Mouse (Mus musculus) hindbrain, postnatal 0 days (tissue): ENCODE data around the gene Gm42674. TPM values are rescaled to one million over a fixed set of nuclear protein-coding genes. Genes with fewer than 3 reads are reported as not detected.

Source experiments
- ATAC-seq: fragments of 200-750 bp; cut with Nextera tagmentation; 2 replicates; pipeline ENCODE4 v1.8.0; 2017; ENCODE audit warnings: mild to moderate bottlenecking, moderate TSS enrichment, moderate library complexity
- DNase-seq: peaks from one replicate; pipeline ENCODE4 v3.0.0-alpha.2; 2015; ENCODE audit warnings: low spot score
- H3K27ac ChIP-seq: fragments of 300-500 bp; sonication (generic); 2 replicates; pipeline ENCODE4 v1.5.1; 2014; ENCODE audit warnings: mild to moderate bottlenecking
- H3K27me3 ChIP-seq: fragments of 300-500 bp; sonication (generic); 2 replicates; pipeline ENCODE4 v1.6.1; 2014; ENCODE audit warnings: low read length, mixed read lengths; ENCODE audit not compliant: insufficient read depth
- H3K36me3 ChIP-seq: fragments of 300-500 bp; sonication (generic); 2 replicates; pipeline ENCODE4 v1.6.1; 2014; ENCODE audit warnings: low read length, mixed read lengths; ENCODE audit not compliant: insufficient read depth
- H3K4me1 ChIP-seq: fragments of 300-500 bp; sonication (generic); 2 replicates; pipeline ENCODE4 v1.6.1; 2014; ENCODE audit warnings: antibody characterized with exemption, low read length, mixed read lengths; ENCODE audit not compliant: insufficient read depth
- H3K4me2 ChIP-seq: fragments of 300-500 bp; sonication (generic); 2 replicates; pipeline ENCODE4 v1.6.1; 2014; ENCODE audit warnings: low read depth, mild to moderate bottlenecking, low read length, moderate library complexity, mixed read lengths
- H3K4me3 ChIP-seq: fragments of 300-500 bp; sonication (generic); 2 replicates; pipeline ENCODE4 v1.5.1; 2014; ENCODE audit warnings: low read length
- H3K9ac ChIP-seq: fragments of 300-500 bp; sonication (generic); replicated peaks from 2 replicates; pipeline ENCODE4 v1.6.1; 2014; ENCODE audit warnings: mild to moderate bottlenecking, low read length, moderate library complexity, mixed read lengths
- H3K9me3 ChIP-seq: fragments of 300-500 bp; sonication (generic); 2 replicates; pipeline ENCODE4 v1.6.1; 2016; ENCODE audit warnings: low read length, mixed read lengths
- CTCF ChIP-seq: IDR thresholded peaks from 2 replicates; pipeline ENCODE4 v1.5.1; 2016; ENCODE audit warnings: antibody characterized with exemption, control low read depth, low read depth
- polyA plus RNA-seq: library from polyadenylated mRNA; unstranded; fragments of >200 nt; fragmentation: Nextera tagmentation; extraction: Ambion mirVana; gene quantifications from 2 replicates; pipeline ENCODE4 v1.2.1, GENCODE M21; 2015
- total RNA-seq: library from RNA; depleted of rRNA; stranded (reverse); fragments of >200 nt; gene quantifications from 2 replicates; pipeline ENCODE4 v1.2.3, GENCODE M21; 2014; rRNA removed

The Gm42674 gene
- total and polyA plus RNA-seq, 2 experiments from 2014 or later = not detected

GRCm38 (mm10) chr3:90653717-90654116 lies 52.0 kb downstream of the Gm42674 start, which contains the start of gene S100a7a:
TSS of gene S100a7a (plus strand) at chr3:90654017.
- Histone ChIP-seq H3K27me3 (no peaks in the 10 kb centered on the region), H3K4me3 (no peak within 1 kb of the TSS), H3K9ac (no peak within 1 kb of the TSS), H3K27ac (no peak within 1 kb of the TSS), H3K4me1 (no peaks in the 10 kb centered on the region), H3K9me3 (no peaks in the 10 kb centered on the region), H3K4me2 (no peak within 1 kb of the TSS), H3K36me3 (no peaks in the 10 kb centered on the region)
- no peak for ATAC-seq
- no peak for TF ChIP-seq CTCF
- DNase-seq = no peak

Other genes starting within 250 kb of the Gm42674 start
- 85.1 and 87.2 TPM in 2 replicates for gene Slc27a3, start 212.0 kb upstream of the Gm42674 start, total RNA-seq
- 28.3 and 30.3 TPM in 2 replicates for gene Slc27a3, start 212.0 kb upstream of the Gm42674 start, polyA plus RNA-seq
- 58.1 and 71.7 TPM in 2 replicates for gene Ints3, start 168.3 kb upstream of the Gm42674 start, total RNA-seq
- 19.9 and 20.4 TPM in 2 replicates for gene Ints3, start 168.3 kb upstream of the Gm42674 start, polyA plus RNA-seq
- 3.5 and 6.2 TPM in 2 replicates for gene Npr1, start 136.0 kb upstream of the Gm42674 start, total RNA-seq
- gene Npr1, start 136.0 kb upstream of the Gm42674 start, polyA plus RNA-seq = 2.8 TPM in 2 replicates
- gene Ilf2, start 125.8 kb upstream of the Gm42674 start, total RNA-seq = 111 and 119 TPM in 2 replicates
- 177 and 178 TPM in 2 replicates for gene Ilf2, start 125.8 kb upstream of the Gm42674 start, polyA plus RNA-seq
- gene Snapin, start 110.9 kb upstream of the Gm42674 start, total RNA-seq = 49.7 and 52.0 TPM in 2 replicates
- 102 and 106 TPM in 2 replicates for gene Snapin, start 110.9 kb upstream of the Gm42674 start, polyA plus RNA-seq
- 210 and 220 TPM in 2 replicates for gene Chtop, start 92.4 kb upstream of the Gm42674 start, total RNA-seq
- gene Chtop, start 92.4 kb upstream of the Gm42674 start, polyA plus RNA-seq = 162 and 165 TPM in 2 replicates
- 27.7 and 28.1 TPM in 2 replicates for gene S100a1, start 87.5 kb upstream of the Gm42674 start, total RNA-seq
- gene S100a1, start 87.5 kb upstream of the Gm42674 start, polyA plus RNA-seq = 88.9 and 93.6 TPM in 2 replicates
- 5.2 and 10.9 TPM in 2 replicates for gene S100a13, start 87.5 kb upstream of the Gm42674 start, total RNA-seq
- gene S100a13, start 87.5 kb upstream of the Gm42674 start, polyA plus RNA-seq = 37.9 and 41.4 TPM in 2 replicates
- not detected in 2 replicates for gene S100a14, start 75.0 kb upstream of the Gm42674 start, total RNA-seq
- 0.29 TPM in 1 of 2 replicates, not detected in the other for gene S100a14, start 75.0 kb upstream of the Gm42674 start, polyA plus RNA-seq
- 87.0 and 90.9 TPM in 2 replicates for gene S100a16, start 64.7 kb upstream of the Gm42674 start, total RNA-seq
- gene S100a16, start 64.7 kb upstream of the Gm42674 start, polyA plus RNA-seq = 103 and 115 TPM in 2 replicates
- gene S100a3, start 41.3 kb upstream of the Gm42674 start, total RNA-seq = 1.4 and 5.3 TPM in 2 replicates
- 1.9 and 2.1 TPM in 2 replicates for gene S100a3, start 41.3 kb upstream of the Gm42674 start, polyA plus RNA-seq
- gene S100a2, start 11.7 kb upstream of the Gm42674 start, total RNA-seq = not detected in 2 replicates
- gene S100a2, start 11.7 kb upstream of the Gm42674 start, polyA plus RNA-seq = not detected in 2 replicates
- gene S100a4, start 1.9 kb downstream of the Gm42674 start, total RNA-seq = 3.0 TPM in 1 of 2 replicates, not detected in the other
- 2.3 and 3.1 TPM in 2 replicates for gene S100a4, start 1.9 kb downstream of the Gm42674 start, polyA plus RNA-seq
- gene S100a5, start 6.6 kb downstream of the Gm42674 start, total RNA-seq = not detected in 2 replicates
- gene S100a5, start 6.6 kb downstream of the Gm42674 start, polyA plus RNA-seq = not detected in 2 replicates
- gene S100a6, start 11.0 kb downstream of the Gm42674 start, total RNA-seq = 4.4 and 12.9 TPM in 2 replicates
- gene S100a6, start 11.0 kb downstream of the Gm42674 start, polyA plus RNA-seq = 53.8 and 59.0 TPM in 2 replicates
- not detected in 2 replicates for gene S100a7a, start 52.1 kb downstream of the Gm42674 start, total RNA-seq
- gene S100a7a, start 52.1 kb downstream of the Gm42674 start, polyA plus RNA-seq = not detected in 2 replicates
- gene S100a8, start 67.1 kb downstream of the Gm42674 start, total RNA-seq = 1.0 TPM in 1 of 2 replicates, not detected in the other
- gene S100a8, start 67.1 kb downstream of the Gm42674 start, polyA plus RNA-seq = 6.3 and 6.7 TPM in 2 replicates
- gene S100a9, start 93.8 kb downstream of the Gm42674 start, total RNA-seq = 1.3 TPM in 1 of 2 replicates, not detected in the other
- 5.0 and 6.4 TPM in 2 replicates for gene S100a9, start 93.8 kb downstream of the Gm42674 start, polyA plus RNA-seq
- not detected in 2 replicates for gene Pglyrp4, start 125.0 kb downstream of the Gm42674 start, total RNA-seq
- not detected in 2 replicates for gene Pglyrp4, start 125.0 kb downstream of the Gm42674 start, polyA plus RNA-seq
- not detected in 2 replicates for gene Gm5849, start 176.0 kb downstream of the Gm42674 start, total RNA-seq
- not detected in 2 replicates for gene Gm5849, start 176.0 kb downstream of the Gm42674 start, polyA plus RNA-seq